Mouse (Mus musculus) thymus, adult 2 months (tissue): ENCODE results near the gene Siglech.

ENCODE experiments used
- CTCF ChIP-seq: fragments of 200-500 bp; IDR thresholded peaks from 2 replicates; pipeline ENCODE4 v1.5.1; 2012; ENCODE audit warnings: mild to moderate bottlenecking, control low read depth, low read length, moderate library complexity, borderline replicate concordance; ENCODE audit not compliant: control insufficient read depth, poor library complexity, insufficient read depth; ENCODE audit errors: extremely low read depth
- POLR2A ChIP-seq: fragments of 200-500 bp; IDR thresholded peaks from 2 replicates; pipeline ENCODE4 v1.6.1; 2012; ENCODE audit warnings: mild to moderate bottlenecking, low read length, control low read depth, moderate library complexity; ENCODE audit not compliant: control insufficient read depth, poor library complexity, insufficient read depth; ENCODE audit errors: extremely low read depth

GRCm38 (mm10) chr7:55759346-55759745, 8.6 kb upstream of the Siglech start:
- TF ChIP-seq CTCF (no peak), POLR2A (no peak)
